Mouse (Mus musculus): ENCODE measurements around the gene Ccdc85c. TPM values are rescaled to one million over a fixed set of nuclear protein-coding genes. Genes with fewer than 3 reads are reported as not detected.

The Ccdc85c gene
- total and polyA plus RNA-seq, 2 experiments from 2014 or later, result 19.9 to 89.6 TPM

GRCm38 (mm10) chr12:108238395-108239035, 36.7 kb downstream of the Ccdc85c start:
- Histone ChIP-seq H3K4me1 (ENCODE audit: insufficient read depth, low read length) (peaks cover 29% of the 10 kb centered on the region), H3K27me3 (ENCODE audit: insufficient read depth, low read length) (no peaks in the 10 kb centered on the region), H3K27ac (ENCODE audit: low read depth, low read length) (no peak overlapping the region), H3K9ac (replicated peaks; ENCODE audit: low read length, poor library complexity, severe bottlenecking) (no peak overlapping the region), H3K9me3 (ENCODE audit: low read length) (no peaks in the 10 kb centered on the region), H3K4me3 (ENCODE audit: low read depth, low read length) (no peak overlapping the region), H3K36me3 (ENCODE audit: insufficient read depth, low read length) (no peaks in the 10 kb centered on the region), H3K4me2 (ENCODE audit: low read depth, low read length, poor library complexity, severe bottlenecking) (no peak overlapping the region)
- TF ChIP-seq CTCF (IDR thresholded peaks at IDR 0.05), result no peak
- WGBS, result 87% methylated on average over 17 of the region's 17 CpGs
- no peak for DNase-seq (ENCODE audit: low spot score)
- ATAC-seq (ENCODE audit: low FRiP score), result no peak

- Histone ChIP-seq H3K27ac (ENCODE audit: low read depth, low read length) (no peak overlapping the region), H3K4me2 (ENCODE audit: low read depth, low read length, poor library complexity, severe bottlenecking) (no peak overlapping the region), H3K27me3 (ENCODE audit: insufficient read depth, low read length) (no peaks in the 10 kb centered on the region), H3K36me3 (ENCODE audit: insufficient read depth, low read length) (no peaks in the 10 kb centered on the region), H3K9me3 (ENCODE audit: low read length) (no peaks in the 10 kb centered on the region), H3K4me3 (ENCODE audit: low read depth, low read length) (no peak overlapping the region), H3K9ac (replicated peaks; ENCODE audit: low read length, poor library complexity, severe bottlenecking) (no peak overlapping the region), H3K4me1 (ENCODE audit: insufficient read depth, low read length) (peaks cover 29% of the 10 kb centered on the region)
- WGBS, result 63% methylated on average over 6 of the region's 6 CpGs
- DNase-seq (ENCODE audit: low spot score) (no peak), ATAC-seq (ENCODE audit: low FRiP score) (no peak)
- TF ChIP-seq CTCF (IDR thresholded peaks at IDR 0.05), result no peak
Observed at GRCm38 (mm10) chr12:108237300-108238006, 37.8 kb downstream of the Ccdc85c start.

- ATAC-seq (ENCODE audit: low FRiP score) (no peak), DNase-seq (ENCODE audit: low spot score) (no peak)
- no peaks in the 10 kb centered on the region for H3K27me3 ChIP-seq (ENCODE audit: insufficient read depth, low read length)
- WGBS, result 71% methylated on average over 18 of the region's 18 CpGs
- no peaks in the 10 kb centered on the region for H3K36me3 ChIP-seq (ENCODE audit: insufficient read depth, low read length)
- TF ChIP-seq CTCF (IDR thresholded peaks at IDR 0.05), result no peak
- H3K4me2 ChIP-seq (ENCODE audit: low read depth, low read length, poor library complexity, severe bottlenecking), result no peak overlapping the region
- no peak overlapping the region for H3K9ac ChIP-seq (replicated peaks; ENCODE audit: low read length, poor library complexity, severe bottlenecking)
- H3K27ac ChIP-seq (ENCODE audit: low read depth, low read length), result no peak overlapping the region
- no peak overlapping the region for H3K4me3 ChIP-seq (ENCODE audit: low read depth, low read length)
- no peaks in the 10 kb centered on the region for H3K9me3 ChIP-seq (ENCODE audit: low read length)
- peaks cover 26% of the 10 kb centered on the region for H3K4me1 ChIP-seq (ENCODE audit: insufficient read depth, low read length)
Observed at GRCm38 (mm10) chr12:108235976-108236555, 39.2 kb downstream of the Ccdc85c start.

- Histone ChIP-seq H3K4me2 (ENCODE audit: low read depth, low read length, poor library complexity, severe bottlenecking) (no peak overlapping the region), H3K27ac (ENCODE audit: low read depth, low read length) (no peak overlapping the region), H3K4me3 (ENCODE audit: low read depth, low read length) (no peak overlapping the region), H3K9ac (replicated peaks; ENCODE audit: low read length, poor library complexity, severe bottlenecking) (no peak overlapping the region), H3K27me3 (ENCODE audit: insufficient read depth, low read length) (no peaks in the 10 kb centered on the region), H3K9me3 (ENCODE audit: low read length) (no peaks in the 10 kb centered on the region), H3K36me3 (ENCODE audit: insufficient read depth, low read length) (no peaks in the 10 kb centered on the region), H3K4me1 (ENCODE audit: insufficient read depth, low read length) (peaks cover 16% of the 10 kb centered on the region; the same call in 1 of the 2 replicates)
- no peak for TF ChIP-seq CTCF (IDR thresholded peaks at IDR 0.05)
- WGBS, result 85% methylated on average over 14 of the region's 14 CpGs
- DNase-seq (ENCODE audit: low spot score), result no peak
- no peak for ATAC-seq (ENCODE audit: low FRiP score)
Observed at GRCm38 (mm10) chr12:108234832-108235602, 40.2 kb downstream of the Ccdc85c start.

GRCm38 (mm10) chr12:108233736-108234135, 41.5 kb downstream of the Ccdc85c start:
- H3K27me3 ChIP-seq (ENCODE audit: insufficient read depth, low read length), result no peaks in the 10 kb centered on the region
- H3K4me1 ChIP-seq (ENCODE audit: insufficient read depth, low read length), result 0 out of 2 replicates have a peak, but pooled peaks cover 10% of the 10 kb centered on the region
- H3K36me3 ChIP-seq (ENCODE audit: insufficient read depth, low read length), result no peaks in the 10 kb centered on the region
- no peak for ATAC-seq (ENCODE audit: low FRiP score)
- no peak for DNase-seq (ENCODE audit: low spot score)
- H3K4me3 ChIP-seq (ENCODE audit: low read depth, low read length), result no peak overlapping the region
- H3K27ac ChIP-seq (ENCODE audit: low read depth, low read length), result no peak overlapping the region
- 91% methylated on average over 6 of the region's 6 CpGs for WGBS
- TF ChIP-seq CTCF (IDR thresholded peaks at IDR 0.05), result no peak
- no peak overlapping the region for H3K4me2 ChIP-seq (ENCODE audit: low read depth, low read length, poor library complexity, severe bottlenecking)
- no peaks in the 10 kb centered on the region for H3K9me3 ChIP-seq (ENCODE audit: low read length)
- no peak overlapping the region for H3K9ac ChIP-seq (replicated peaks; ENCODE audit: low read length, poor library complexity, severe bottlenecking)
